Mouse (Mus musculus): ENCODE measurements at regions not wholly inside any gene's neighbourhood (a gene's known extent, or its start where the extent isn't known, plus 50 kb on each side); places are given as distances from the start of the nearest gene placed in this dataset.
A peak's percentile ranks its signal among the peaks of the same experiment; 100 is the strongest.

GRCm38 (mm10) chr12:25344354-25344753 is 247.4 kb upstream of the Id2 start:
- DNase-seq, result no peak
- no peaks in the 10 kb centered on the region for H3K4me1 ChIP-seq (ENCODE audit: insufficient read depth)
- 60% methylated on average over 17 of the region's 17 CpGs for WGBS
- no peak overlapping the region for H3K4me2 ChIP-seq (ENCODE audit: low read depth)
- no peak for ATAC-seq
- H3K36me3 ChIP-seq (ENCODE audit: insufficient read depth), result no peaks in the 10 kb centered on the region
- H3K9ac ChIP-seq, result no peak overlapping the region
- no peak for TF ChIP-seq CTCF (IDR thresholded peaks at IDR 0.05; ENCODE audit: low read depth)
- no peak overlapping the region for H3K4me3 ChIP-seq (ENCODE audit: low read depth, low read length)
- no peaks in the 10 kb centered on the region for H3K9me3 ChIP-seq (ENCODE audit: low read length)
- no peak overlapping the region for H3K27ac ChIP-seq (ENCODE audit: low read depth, low read length)
- H3K27me3 ChIP-seq (ENCODE audit: insufficient read depth, low read length), result no peaks in the 10 kb centered on the region

GRCm38 (mm10) chr12:25338771-25339170 is 241.8 kb upstream of the Id2 start:
- 72% methylated on average over 1 of the region's 1 CpGs for WGBS
- no peaks in the 10 kb centered on the region for H3K4me1 ChIP-seq (ENCODE audit: insufficient read depth)

GRCm38 (mm10) chr12:25335930-25336329 is 239.0 kb upstream of the Id2 start:
- ATAC-seq, result no peak
- no peaks in the 10 kb centered on the region for H3K27me3 ChIP-seq (ENCODE audit: insufficient read depth, low read length)
- no peak overlapping the region for H3K4me3 ChIP-seq (ENCODE audit: low read depth, low read length)
- peaks cover 3% of the 10 kb centered on the region; the same call in 1 of the 2 replicates for H3K4me1 ChIP-seq (ENCODE audit: insufficient read depth)
- no peak overlapping the region for H3K27ac ChIP-seq (ENCODE audit: low read depth, low read length)
- no peak for TF ChIP-seq CTCF (IDR thresholded peaks at IDR 0.05; ENCODE audit: low read depth)
- WGBS, result 59% methylated on average over 2 of the region's 2 CpGs
- no peaks in the 10 kb centered on the region for H3K36me3 ChIP-seq (ENCODE audit: insufficient read depth)
- no peak overlapping the region for H3K4me2 ChIP-seq (ENCODE audit: low read depth)
- H3K9me3 ChIP-seq (ENCODE audit: low read length), result no peaks in the 10 kb centered on the region
- DNase-seq, result no peak
- no peak overlapping the region for H3K9ac ChIP-seq

More at GRCm38 (mm10) chr12:25338771-25339170, 241.8 kb upstream of the Id2 start:
- no peak for DNase-seq
- Histone ChIP-seq H3K4me2 (ENCODE audit: low read depth) (no peak overlapping the region), H3K36me3 (ENCODE audit: insufficient read depth) (no peaks in the 10 kb centered on the region), H3K9ac (no peak overlapping the region), H3K27ac (ENCODE audit: low read depth, low read length) (no peak overlapping the region), H3K9me3 (ENCODE audit: low read length) (no peaks in the 10 kb centered on the region), H3K27me3 (ENCODE audit: insufficient read depth, low read length) (no peaks in the 10 kb centered on the region), H3K4me3 (ENCODE audit: low read depth, low read length) (no peak overlapping the region)
- no peak for ATAC-seq
- TF ChIP-seq CTCF (IDR thresholded peaks at IDR 0.05; ENCODE audit: low read depth), result no peak

GRCm38 (mm10) chr12:25335069-25335468 is 238.1 kb upstream of the Id2 start:
- Histone ChIP-seq H3K9ac (no peak overlapping the region), H3K4me1 (ENCODE audit: insufficient read depth) (peaks cover 3% of the 10 kb centered on the region; the same call in 1 of the 2 replicates), H3K27ac (ENCODE audit: low read depth, low read length) (no peak overlapping the region), H3K27me3 (ENCODE audit: insufficient read depth, low read length) (no peaks in the 10 kb centered on the region), H3K4me2 (ENCODE audit: low read depth) (no peak overlapping the region), H3K36me3 (ENCODE audit: insufficient read depth) (no peaks in the 10 kb centered on the region), H3K9me3 (ENCODE audit: low read length) (no peaks in the 10 kb centered on the region), H3K4me3 (ENCODE audit: low read depth, low read length) (no peak overlapping the region)
- no peak for TF ChIP-seq CTCF (IDR thresholded peaks at IDR 0.05; ENCODE audit: low read depth)
- ATAC-seq (no peak), DNase-seq (no peak)
- whole genome bisulfite sequencing, result 80% methylated on average over 5 of the region's 5 CpGs

GRCm38 (mm10) chr12:25332384-25333035 is 235.6 kb upstream of the Id2 start:
- Histone ChIP-seq H3K27ac (ENCODE audit: low read depth, low read length) (no peak overlapping the region), H3K9me3 (ENCODE audit: low read length) (no peaks in the 10 kb centered on the region), H3K4me2 (ENCODE audit: low read depth) (no peak overlapping the region), H3K27me3 (ENCODE audit: insufficient read depth, low read length) (no peaks in the 10 kb centered on the region), H3K36me3 (ENCODE audit: insufficient read depth) (no peaks in the 10 kb centered on the region), H3K9ac (no peak overlapping the region), H3K4me1 (ENCODE audit: insufficient read depth) (peaks cover 3% of the 10 kb centered on the region; the same call in 1 of the 2 replicates), H3K4me3 (ENCODE audit: low read depth, low read length) (no peak overlapping the region)
- TF ChIP-seq CTCF (IDR thresholded peaks at IDR 0.05; ENCODE audit: low read depth), result no peak
- DNase-seq (peak; percentile 25), ATAC-seq (no peak)
- WGBS, result 66% methylated on average over 11 of the region's 11 CpGs

GRCm38 (mm10) chr12:25330004-25330708 is 233.2 kb upstream of the Id2 start:
- H3K4me2 ChIP-seq (ENCODE audit: low read depth), result no peak overlapping the region
- DNase-seq (no peak), ATAC-seq (no peak)
- peaks cover 3% of the 10 kb centered on the region; the same call in 1 of the 2 replicates for H3K4me1 ChIP-seq (ENCODE audit: insufficient read depth)
- H3K9ac ChIP-seq, result no peak overlapping the region
- no peaks in the 10 kb centered on the region for H3K27me3 ChIP-seq (ENCODE audit: insufficient read depth, low read length)
- no peaks in the 10 kb centered on the region for H3K9me3 ChIP-seq (ENCODE audit: low read length)
- no peak overlapping the region for H3K27ac ChIP-seq (ENCODE audit: low read depth, low read length)
- WGBS, result 77% methylated on average over 5 of the region's 5 CpGs
- no peak for TF ChIP-seq CTCF (IDR thresholded peaks at IDR 0.05; ENCODE audit: low read depth)
- no peak overlapping the region for H3K4me3 ChIP-seq (ENCODE audit: low read depth, low read length)
- H3K36me3 ChIP-seq (ENCODE audit: insufficient read depth), result no peaks in the 10 kb centered on the region

- H3K4me1 ChIP-seq (ENCODE audit: insufficient read depth), result no peaks in the 10 kb centered on the region
- 90% methylated on average over 3 of the region's 3 CpGs for WGBS
- ATAC-seq (no peak), DNase-seq (no peak)
- H3K27ac ChIP-seq (ENCODE audit: low read depth, low read length), result no peak overlapping the region
- no peaks in the 10 kb centered on the region for H3K36me3 ChIP-seq (ENCODE audit: insufficient read depth)
- TF ChIP-seq CTCF (IDR thresholded peaks at IDR 0.05; ENCODE audit: low read depth), result no peak
- no peak overlapping the region for H3K9ac ChIP-seq
- no peak overlapping the region for H3K4me3 ChIP-seq (ENCODE audit: low read depth, low read length)
- no peak overlapping the region for H3K4me2 ChIP-seq (ENCODE audit: low read depth)
- H3K9me3 ChIP-seq (ENCODE audit: low read length), result no peaks in the 10 kb centered on the region
- no peaks in the 10 kb centered on the region for H3K27me3 ChIP-seq (ENCODE audit: insufficient read depth, low read length)
Observed at GRCm38 (mm10) chr12:25325901-25326300, 229.0 kb upstream of the Id2 start.

All from forebrain, postnatal 0 days (tissue).